Mouse (Mus musculus) testis, adult 2 months (tissue): ENCODE measurements around the gene Nfic. TPM values are rescaled to one million over a fixed set of nuclear protein-coding genes. Genes with fewer than 3 reads are reported as not detected.

Source experiments
- H3K27ac ChIP-seq: fragments of 200-500 bp; 2 replicates; pipeline ENCODE4 v1.5.1; 2012; ENCODE audit warnings: low read depth, low read length; ENCODE audit not compliant: control insufficient read depth, insufficient read depth
- H3K27me3 ChIP-seq: fragments of 200-500 bp; 2 replicates; pipeline ENCODE4 v1.6.1; 2012; ENCODE audit warnings: mild to moderate bottlenecking, low read length, moderate library complexity; ENCODE audit not compliant: control insufficient read depth, insufficient read depth
- H3K36me3 ChIP-seq: fragments of 200-500 bp; 2 replicates; pipeline ENCODE4 v1.6.1; 2012; ENCODE audit warnings: mild to moderate bottlenecking, low read length; ENCODE audit not compliant: control insufficient read depth, insufficient read depth
- H3K4me1 ChIP-seq: fragments of 200-500 bp; 2 replicates; pipeline ENCODE4 v1.6.1; 2012; ENCODE audit warnings: low read length; ENCODE audit not compliant: control insufficient read depth, insufficient read depth
- H3K4me3 ChIP-seq: fragments of 200-500 bp; 2 replicates; pipeline ENCODE4 v1.5.1; 2012; ENCODE audit warnings: low read depth, mild to moderate bottlenecking, low read length, moderate library complexity, mixed read lengths; ENCODE audit not compliant: control insufficient read depth
- CTCF ChIP-seq: fragments of 200-500 bp; IDR thresholded peaks from 2 replicates; pipeline ENCODE4 v1.5.1; 2012; ENCODE audit warnings: low read depth, mild to moderate bottlenecking, inconsistent platforms, low read length, moderate library complexity; ENCODE audit not compliant: control insufficient read depth, insufficient read depth, insufficient replicate concordance
- POLR2A ChIP-seq: fragments of 200-500 bp; IDR thresholded peaks from 2 replicates; pipeline ENCODE4 v1.6.1; 2012; ENCODE audit warnings: low read depth, mild to moderate bottlenecking, inconsistent platforms, low read length, moderate library complexity; ENCODE audit not compliant: control insufficient read depth
- polyA plus RNA-seq: library from polyadenylated mRNA; depleted of rRNA; stranded (reverse); fragments of >200 nt; gene quantifications from 2 replicates; pipeline ENCODE4 v1.2.3, GENCODE M21; 2012

The Nfic gene
- polyA plus RNA-seq, 1 experiment = 9.9 TPM

GRCm38 (mm10) chr10:81410350-81410749 lies 45.1 kb downstream of the Nfic start:
- no peaks in the 10 kb centered on the region for H3K27me3 ChIP-seq
- TF ChIP-seq POLR2A = no peak
- TF ChIP-seq CTCF = no peak
- no peak overlapping the region for H3K27ac ChIP-seq
- H3K4me1 ChIP-seq = peaks cover 26% of the 10 kb centered on the region
- H3K4me3 ChIP-seq = peak overlapping the region; percentile 53
- no peaks in the 10 kb centered on the region for H3K36me3 ChIP-seq

GRCm38 (mm10) chr10:81409330-81409729 lies 46.1 kb downstream of the Nfic start:
- no peaks in the 10 kb centered on the region for H3K27me3 ChIP-seq
- peak overlapping the region; percentile 53 for H3K4me3 ChIP-seq
- TF ChIP-seq POLR2A (no peak), CTCF (no peak)
- no peak overlapping the region for H3K27ac ChIP-seq
- H3K4me1 ChIP-seq = peaks cover 22% of the 10 kb centered on the region
- no peaks in the 10 kb centered on the region for H3K36me3 ChIP-seq

- TF ChIP-seq POLR2A (no peak), CTCF (peak; percentile 61; the same call in 1 of the 2 replicates)
- H3K27ac ChIP-seq = peak overlapping the region; percentile 50; the same call in 1 of the 2 replicates
- peak overlapping the region; percentile 46 for H3K4me3 ChIP-seq
- no peaks in the 10 kb centered on the region for H3K36me3 ChIP-seq
- no peaks in the 10 kb centered on the region for H3K27me3 ChIP-seq
- peaks cover 22% of the 10 kb centered on the region for H3K4me1 ChIP-seq
Measured at GRCm38 (mm10) chr10:81408871-81409291, 46.6 kb downstream of the Nfic start.

- H3K4me3 ChIP-seq = no peak overlapping the region
- H3K4me1 ChIP-seq = peaks cover 23% of the 10 kb centered on the region
- no peaks in the 10 kb centered on the region for H3K27me3 ChIP-seq
- H3K36me3 ChIP-seq = no peaks in the 10 kb centered on the region
- no peak overlapping the region; the same call in 1 of the 2 replicates for H3K27ac ChIP-seq
- no peak for TF ChIP-seq CTCF
- no peak for TF ChIP-seq POLR2A
Measured at GRCm38 (mm10) chr10:81408424-81408729, 47.1 kb downstream of the Nfic start.

- Histone ChIP-seq H3K4me3 (no peak overlapping the region), H3K4me1 (peaks cover 24% of the 10 kb centered on the region), H3K27me3 (no peaks in the 10 kb centered on the region), H3K27ac (no peak overlapping the region), H3K36me3 (no peaks in the 10 kb centered on the region)
- TF ChIP-seq CTCF = no peak
- TF ChIP-seq POLR2A = no peak
Measured at GRCm38 (mm10) chr10:81407539-81408423, 47.7 kb downstream of the Nfic start.

GRCm38 (mm10) chr10:81406504-81407440 lies 48.7 kb downstream of the Nfic start:
- Histone ChIP-seq H3K27ac (no peak overlapping the region), H3K36me3 (no peaks in the 10 kb centered on the region), H3K4me1 (peaks cover 25% of the 10 kb centered on the region), H3K4me3 (no peak overlapping the region), H3K27me3 (no peaks in the 10 kb centered on the region)
- TF ChIP-seq POLR2A (no peak), CTCF (no peak)
